Mouse (Mus musculus) adrenal gland, postnatal 10 days (tissue): ENCODE measurements at regions not wholly inside any gene's neighbourhood (a gene's known extent, or its start where the extent isn't known, plus 50 kb on each side); places are given as distances from the start of the nearest gene placed in this dataset.
A peak's percentile ranks its signal among the peaks of the same experiment; 100 is the strongest.

Experiments used
- DNase-seq: peaks from one replicate; pipeline ENCODE4 v3.0.0; 2021; ENCODE audit warnings: mixed read lengths

DNA sequence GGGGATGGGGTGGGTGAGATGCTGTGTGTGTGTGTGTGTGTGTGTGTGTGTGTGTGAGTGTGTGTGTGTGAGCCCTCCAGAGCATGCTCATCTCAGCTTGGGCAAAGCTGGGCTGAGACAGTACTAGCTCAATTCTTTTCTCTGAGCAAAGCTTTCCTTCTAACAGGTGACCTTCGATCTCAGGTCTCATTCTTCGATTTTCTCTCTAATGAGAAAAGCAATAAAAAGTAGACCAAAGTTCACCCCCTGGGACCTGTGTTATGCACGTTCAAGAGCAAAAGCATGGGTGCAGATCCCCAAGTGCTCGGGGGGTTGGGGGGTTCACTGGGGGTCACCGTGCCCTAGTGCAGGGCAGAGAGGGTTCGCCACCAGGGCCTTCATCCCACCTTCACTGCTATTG, 103.1 kb upstream of the Slc22a12 start:
- DNase-seq = no peak

DNA sequence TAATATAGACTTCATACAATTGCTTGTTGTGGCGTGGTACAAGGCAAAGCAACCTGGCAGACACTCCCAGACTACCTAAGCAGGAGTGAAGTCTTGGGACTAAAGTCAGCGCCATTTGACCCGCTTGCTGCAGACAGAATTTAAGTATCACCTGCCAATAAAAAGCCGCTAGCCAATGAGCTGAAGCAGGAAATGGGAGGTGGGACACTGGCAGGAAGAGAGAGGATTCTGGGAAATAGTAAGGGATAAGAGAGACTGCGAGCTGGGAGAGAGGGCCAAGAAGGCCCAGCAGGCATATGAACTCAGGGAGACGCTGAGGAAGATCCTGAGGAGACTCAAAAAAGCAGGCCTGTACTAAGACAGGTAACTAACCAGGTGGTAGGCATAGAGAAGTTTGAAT, 102.0 kb upstream of the Slc22a12 start:
- no peak for DNase-seq

DNA sequence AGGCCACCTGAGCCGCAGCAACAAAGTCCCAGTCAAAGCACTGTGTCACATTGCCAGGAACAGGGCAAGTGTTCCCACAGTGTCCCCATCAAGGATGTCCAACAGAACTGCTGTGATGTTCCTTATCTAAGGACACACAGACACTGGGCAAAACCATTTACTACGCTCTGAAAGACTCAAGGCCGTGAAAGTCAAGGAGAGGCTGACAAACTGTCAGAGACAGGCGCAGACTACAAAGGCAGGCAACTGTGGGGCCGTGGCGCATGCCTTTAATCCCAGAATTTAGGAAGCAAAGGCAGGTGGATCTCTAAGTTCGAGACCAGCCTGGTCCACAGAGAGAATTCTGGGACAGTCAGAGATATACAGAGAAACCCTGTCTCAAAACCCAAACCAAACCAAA, 96.8 kb upstream of the Slc22a12 start:
- peak; percentile 23 for DNase-seq

DNA sequence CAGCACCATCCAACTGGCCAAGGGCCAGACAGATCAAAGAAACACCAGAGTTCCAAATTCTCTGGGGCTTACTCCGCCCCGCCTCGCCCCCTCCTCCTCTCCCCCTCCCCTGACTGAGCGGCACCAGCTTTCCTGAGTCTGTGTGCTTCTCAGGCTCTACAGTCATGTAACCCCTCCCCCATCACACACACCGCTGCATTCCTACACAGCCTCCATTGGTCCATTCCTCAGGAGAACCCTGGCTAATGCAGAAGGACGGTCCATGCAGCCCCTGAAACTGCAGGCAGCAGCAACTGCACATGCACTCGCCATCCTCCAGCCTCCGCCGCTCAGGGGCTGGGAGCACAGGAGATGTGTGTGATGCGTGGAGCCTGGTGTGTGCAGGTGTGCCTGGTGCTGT, 90.6 kb upstream of the Slc22a12 start:
- peak; percentile 35 for DNase-seq

DNA sequence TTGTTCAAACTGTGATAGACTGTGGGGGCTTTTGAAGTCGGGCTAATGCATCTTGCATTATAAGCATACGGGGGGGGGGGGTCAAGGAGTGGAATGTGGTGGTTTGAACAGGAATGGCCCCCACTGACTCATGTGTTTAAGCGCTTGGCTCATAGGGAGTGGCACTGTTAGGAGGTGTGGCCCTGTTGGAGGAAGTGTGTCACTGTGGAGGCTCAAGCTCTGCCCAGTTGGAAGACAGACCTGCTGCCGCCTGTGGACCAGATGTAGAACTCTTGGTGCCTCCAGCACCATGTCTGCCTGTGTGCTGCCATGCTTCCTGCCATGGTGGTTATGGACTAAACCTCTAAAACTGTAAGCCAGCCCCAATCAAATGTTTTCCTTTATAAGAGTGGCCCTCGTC, 89.0 kb upstream of the Slc22a12 start:
- no peak for DNase-seq

DNA sequence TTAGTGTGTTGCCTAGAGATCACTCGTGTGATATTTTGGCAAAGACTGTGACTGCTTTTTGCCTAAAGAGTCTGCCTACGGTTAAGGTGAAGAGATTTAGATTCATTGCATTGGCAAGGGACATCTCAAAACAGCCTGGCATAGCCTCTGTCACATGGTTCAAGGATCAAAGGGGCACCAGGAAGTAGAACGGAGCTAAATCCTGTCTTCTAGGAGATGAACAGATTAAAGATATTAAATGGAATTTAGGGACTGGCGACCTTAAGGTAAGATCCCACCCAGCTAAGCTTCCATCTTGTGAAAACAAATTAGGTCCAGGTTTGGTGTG, 87.7 kb upstream of the Slc22a12 start:
- no peak for DNase-seq

DNA sequence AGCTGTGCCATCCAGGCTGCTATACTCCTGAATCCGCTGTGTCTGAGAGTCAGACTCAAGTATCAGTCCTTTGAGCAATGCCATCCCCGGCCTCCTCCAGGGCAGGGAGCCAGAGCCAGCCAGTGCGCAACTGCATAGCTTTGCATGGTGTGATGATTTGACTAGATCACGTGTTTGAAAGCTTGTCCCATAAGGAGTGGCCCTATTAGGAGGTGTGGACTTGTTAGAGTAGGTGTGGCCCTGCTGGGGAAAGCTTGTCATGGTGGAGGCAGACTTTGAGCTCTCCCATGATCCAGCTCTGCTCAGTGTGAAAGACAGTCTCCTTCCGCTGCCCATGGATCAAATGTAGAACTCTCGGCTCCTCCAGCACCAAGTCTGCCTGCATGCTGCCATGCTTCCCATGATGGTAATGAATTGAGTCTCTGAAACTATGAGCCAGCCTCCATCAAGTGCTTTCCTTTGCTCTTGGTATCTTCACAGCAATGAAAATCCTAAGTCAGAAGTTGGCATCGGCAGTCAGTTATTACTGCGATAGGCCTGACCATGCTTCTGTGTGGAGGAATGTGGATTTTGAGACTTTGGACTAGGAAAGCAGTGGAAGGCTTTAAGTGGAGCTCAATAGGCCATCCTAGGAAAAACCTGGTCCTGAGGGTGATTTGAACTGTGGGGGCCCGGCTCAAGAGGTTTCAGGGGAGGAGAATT, 87.2 kb upstream of the Slc22a12 start:
- no peak for DNase-seq

DNA sequence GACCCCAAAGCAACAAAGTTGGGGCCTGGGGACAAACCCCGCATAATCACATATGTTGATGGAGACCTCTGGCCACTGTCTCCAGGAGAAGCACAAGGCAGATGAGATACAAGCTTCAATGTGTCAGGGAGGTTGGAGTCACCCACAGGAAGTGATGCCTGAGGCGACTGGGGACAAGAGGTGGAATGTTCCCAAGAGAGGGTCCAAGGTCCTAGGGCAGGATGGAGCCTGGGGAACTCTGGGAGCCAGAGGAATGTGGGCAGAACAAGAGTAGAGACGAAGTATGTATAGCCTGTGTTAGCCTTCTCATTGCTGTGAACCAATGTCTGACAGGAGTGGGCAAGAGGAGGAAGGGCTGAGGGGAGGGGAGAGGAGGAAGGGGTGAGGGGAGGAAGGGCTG, 82.7 kb upstream of the Slc22a12 start:
- no peak for DNase-seq

DNA sequence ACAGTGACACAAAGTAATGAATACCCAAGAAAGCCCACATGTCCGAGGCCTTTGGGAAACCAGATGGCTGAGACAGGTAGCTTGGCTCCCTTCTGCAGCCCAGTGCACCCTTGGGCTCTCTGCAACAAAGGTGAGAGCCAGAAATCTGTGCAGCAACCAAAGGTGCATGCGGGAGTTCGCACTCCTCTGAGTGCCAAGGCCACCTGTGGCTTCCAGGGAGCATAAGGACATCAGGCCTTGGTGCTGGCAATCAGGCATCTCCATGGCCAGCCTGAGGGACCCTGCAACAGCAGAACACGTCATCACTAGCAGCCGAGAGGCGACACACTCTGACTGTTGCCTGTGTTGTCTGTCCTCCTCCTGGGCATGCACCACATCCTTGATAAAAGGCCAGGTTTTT, 78.2 kb upstream of the Slc22a12 start:
- DNase-seq = no peak

DNA sequence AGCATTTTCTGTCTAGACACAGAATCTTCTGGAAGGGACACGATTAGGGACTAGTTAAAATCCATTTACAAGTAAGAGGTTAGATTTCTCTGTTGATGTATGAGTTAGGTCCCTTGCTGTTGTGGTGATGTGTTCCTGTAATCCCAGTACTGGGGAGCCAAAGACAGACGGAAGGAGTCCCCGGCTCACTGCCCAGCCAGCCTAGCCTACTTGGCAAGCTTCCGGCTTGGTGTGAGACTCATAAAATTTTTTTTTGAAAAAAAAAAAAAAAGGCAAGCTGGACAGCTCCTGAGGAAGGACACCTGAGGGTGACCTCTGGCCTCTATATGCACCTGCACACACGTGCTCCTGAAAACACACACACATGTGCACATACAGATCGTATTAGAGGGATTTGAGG, 76.7 kb upstream of the Slc22a12 start:
- peak; percentile 37 for DNase-seq

DNA sequence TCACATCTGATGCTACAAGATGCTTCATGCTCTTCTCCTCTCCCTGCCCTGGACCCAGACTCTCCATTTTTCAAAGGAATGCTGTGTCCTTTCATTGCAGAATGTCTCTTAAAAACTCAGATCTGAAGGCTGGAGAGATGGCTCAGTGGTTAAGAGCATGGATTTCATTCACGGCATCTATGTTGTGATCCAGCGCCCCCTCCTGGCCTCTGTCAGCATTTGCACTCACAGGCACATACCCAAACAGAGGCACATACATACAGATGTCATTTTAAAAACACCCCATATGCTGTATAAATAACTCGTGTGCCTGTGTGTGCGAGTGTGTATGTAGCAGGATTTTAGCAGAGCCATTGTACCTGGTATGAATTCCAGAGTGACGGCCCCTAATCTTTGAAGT, 73.8 kb upstream of the Slc22a12 start:
- DNase-seq = no peak

DNA sequence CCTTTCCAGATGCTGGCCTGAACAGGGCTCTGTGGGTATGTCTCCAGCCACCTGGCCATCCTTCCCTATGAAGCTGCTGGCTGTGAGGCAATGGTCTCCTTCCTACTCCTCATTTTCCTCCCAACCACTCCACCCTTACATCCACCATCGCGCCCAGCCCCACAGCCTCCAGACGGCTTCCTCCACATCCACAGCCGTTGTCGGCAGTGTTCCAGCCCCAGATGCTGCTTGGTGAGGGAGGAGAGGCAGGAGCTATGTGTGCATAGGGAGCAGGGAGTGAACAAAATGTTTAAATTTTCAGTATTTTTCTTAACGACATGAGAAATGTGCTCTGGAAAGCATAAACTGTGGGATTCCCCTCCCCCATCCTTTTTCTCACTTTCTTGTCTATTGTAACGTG, 69.6 kb upstream of the Slc22a12 start:
- no peak for DNase-seq

DNA sequence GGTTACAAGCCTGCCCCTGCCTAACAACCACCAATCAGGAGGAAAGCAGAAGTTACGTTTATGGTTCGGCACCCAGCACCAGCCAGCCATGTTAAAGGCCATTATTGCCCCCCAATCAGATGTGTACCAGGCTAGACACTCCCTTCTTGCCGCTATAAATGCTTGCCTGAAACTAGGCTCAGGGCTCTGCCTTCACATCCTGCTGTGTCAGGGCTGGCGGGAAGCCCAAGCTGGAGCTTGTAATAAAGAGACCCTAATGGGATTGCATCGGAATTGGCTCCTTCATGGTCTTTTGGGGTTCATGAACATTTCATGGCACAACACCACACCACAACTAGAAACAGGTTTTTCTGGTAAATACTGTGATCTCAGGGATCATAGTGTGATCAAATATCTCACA, 69.1 kb upstream of the Slc22a12 start:
- no peak for DNase-seq

DNA sequence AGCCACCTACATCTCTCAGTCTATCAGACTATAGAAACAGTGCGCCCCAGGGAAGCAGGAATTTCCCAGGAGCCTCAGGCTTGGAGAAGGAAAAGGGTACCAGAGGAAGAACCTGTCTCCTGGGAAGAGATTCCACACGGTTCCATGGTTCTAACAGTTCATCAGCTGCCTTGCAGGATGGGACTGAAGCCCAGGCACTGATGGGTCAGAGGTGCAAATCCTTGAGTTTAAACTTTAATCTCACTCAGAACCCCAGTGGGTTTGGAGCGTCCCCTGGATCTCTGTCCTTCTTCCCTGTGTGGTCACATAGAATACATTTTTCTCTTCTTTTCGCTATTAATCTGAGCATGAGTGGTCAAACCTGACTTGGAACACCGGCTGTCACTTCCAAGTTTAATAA, 67.9 kb upstream of the Slc22a12 start:
- no peak for DNase-seq

DNA sequence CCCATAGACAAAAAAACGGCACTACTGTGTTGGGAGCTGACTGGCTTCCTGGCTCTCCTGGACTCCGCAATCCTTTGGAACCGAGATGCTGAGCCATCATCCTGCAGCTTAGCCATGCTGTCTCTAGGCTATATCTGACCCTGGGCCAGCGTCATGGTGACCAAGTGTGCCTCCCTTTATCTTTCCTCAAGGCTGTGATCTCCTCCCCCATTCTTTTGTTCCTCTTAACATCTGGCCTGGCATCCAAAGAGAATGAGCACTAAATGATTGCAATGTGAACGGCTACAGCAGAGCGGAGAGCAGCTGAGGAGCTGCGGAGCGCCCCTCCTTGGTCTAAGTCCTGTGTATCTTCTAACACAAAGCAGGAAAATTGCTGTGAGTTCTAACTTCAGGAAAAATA, 67.2 kb upstream of the Slc22a12 start:
- no peak for DNase-seq

DNA sequence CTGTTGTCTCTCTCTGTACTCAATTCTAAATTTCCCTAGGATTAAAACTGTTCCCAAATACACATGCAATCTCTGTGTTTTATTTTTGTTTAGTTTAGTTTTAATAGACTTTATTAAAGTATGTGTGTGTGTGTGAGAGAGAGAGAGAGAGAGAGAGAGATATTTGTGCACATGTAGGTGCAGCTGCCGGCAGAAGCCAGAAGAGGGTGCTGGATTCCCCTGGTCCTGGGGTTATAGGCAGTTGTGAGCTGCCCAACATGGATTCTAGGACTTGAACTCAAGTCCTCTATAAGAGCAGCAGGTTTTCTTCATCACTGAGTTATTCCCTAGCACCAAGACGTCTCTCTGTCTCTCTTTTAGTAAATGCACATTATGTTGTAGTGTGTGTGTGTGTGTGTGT, 64.7 kb upstream of the Slc22a12 start:
- DNase-seq = no peak

DNA sequence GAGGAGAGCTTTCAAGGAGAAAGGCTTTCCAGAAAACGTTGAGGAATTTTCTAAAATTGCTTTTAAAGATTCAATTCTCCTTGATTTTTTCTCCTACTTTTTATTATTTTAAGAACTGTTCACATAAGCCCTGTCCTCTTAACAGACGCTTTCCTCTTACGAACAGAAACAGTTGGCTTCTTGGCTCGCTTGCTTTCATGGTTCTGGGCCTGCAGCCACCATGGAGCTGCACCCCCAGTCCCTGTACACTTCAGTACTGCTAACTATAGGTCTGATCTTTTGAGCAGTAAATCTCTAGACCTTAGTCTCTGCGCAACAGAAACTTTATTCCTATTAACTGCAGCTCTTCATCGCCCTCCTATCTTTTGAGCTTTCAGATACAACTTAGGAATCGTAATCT, 63.8 kb upstream of the Slc22a12 start:
- no peak for DNase-seq

DNA sequence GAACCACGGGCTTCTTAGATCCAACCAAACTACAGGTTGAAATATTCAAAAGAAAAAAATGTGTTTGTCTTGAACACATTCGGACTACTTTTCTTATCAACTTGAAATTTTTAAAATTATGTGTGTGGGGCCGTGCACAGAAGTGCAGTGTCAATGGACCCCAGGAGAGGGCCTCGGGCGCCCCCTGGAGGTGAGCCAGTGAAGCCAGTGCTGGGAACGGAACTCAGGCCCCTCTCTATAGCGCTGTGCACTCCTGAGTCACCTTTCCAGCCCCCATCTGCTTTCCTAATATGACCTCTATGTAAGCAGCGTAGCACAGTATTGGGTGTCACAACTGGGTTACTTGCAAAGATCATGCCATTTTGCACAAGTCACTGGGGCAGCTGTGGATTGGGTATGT, 61.9 kb upstream of the Slc22a12 start:
- DNase-seq = no peak

DNA sequence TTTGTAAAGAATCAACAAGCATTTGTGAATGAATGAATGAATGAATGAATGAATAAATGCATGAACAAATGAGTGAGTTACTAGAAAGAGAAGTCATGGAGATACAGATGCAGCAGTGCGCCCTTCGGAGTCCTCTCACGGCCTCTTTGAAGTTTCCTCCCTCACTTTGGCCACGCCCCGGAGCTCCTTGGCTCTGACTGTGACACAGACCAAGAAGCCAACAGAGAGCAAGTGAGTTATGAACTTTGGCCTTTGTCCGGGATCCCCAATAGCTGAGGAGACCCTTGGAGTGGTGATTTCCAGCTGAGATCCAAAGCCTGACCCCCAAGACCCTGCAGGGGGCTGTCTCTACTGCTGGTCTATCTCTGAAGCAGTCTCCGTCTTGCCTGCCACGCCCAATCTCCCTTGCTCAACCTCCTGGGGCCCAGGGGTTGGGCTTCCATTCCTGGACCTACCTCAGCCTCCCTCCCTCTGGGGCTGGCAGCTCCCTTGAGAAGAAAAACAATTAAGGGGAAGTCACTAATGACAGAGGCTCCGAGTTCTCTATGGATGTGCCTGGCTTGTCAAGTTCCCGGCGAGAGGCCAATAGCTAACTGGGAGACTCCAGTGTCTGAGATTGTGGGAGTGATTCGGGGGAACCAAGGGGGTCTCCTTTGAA, 58.2 kb upstream of the Slc22a12 start:
- DNase-seq = peak; percentile 48

DNA sequence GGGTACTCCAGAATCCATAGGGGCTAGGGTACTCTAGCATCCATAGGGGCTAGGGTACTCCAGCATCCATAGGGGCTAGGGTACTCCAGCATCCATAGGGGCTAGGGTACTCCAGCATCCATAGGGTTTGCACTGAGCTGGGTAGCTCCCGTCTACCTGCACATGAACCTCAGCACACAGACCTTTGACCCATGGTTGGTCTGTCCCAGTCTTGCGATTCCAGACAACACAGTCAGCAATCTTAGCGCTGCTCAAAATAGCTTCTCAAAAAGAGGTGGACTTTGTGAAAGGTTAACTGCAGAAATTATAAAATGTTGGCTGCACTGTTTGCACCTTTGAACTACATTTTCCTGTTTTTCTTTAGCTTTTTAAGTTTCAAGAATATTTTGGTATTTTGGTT, 56.4 kb upstream of the Slc22a12 start:
- no peak for DNase-seq

DNA sequence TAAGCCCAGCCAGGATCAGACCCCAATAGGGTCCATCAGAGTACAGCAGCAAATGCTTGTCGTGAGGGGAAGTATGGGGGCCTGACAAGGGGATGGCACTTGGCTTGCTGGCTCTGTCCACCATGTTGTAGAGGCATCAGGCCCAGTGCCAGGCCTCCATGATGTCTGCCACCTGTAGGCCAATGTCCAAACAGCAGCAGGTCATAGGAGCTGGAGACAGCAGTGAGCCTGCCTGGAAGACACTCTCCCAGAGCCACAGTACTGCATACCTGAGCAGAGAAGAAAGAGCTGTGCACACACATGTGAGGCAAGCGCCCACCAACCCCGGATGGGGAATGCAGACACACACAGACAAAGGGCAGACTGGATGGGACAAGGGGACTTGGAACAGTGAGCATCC, 55.4 kb upstream of the Slc22a12 start:
- DNase-seq = no peak

DNA sequence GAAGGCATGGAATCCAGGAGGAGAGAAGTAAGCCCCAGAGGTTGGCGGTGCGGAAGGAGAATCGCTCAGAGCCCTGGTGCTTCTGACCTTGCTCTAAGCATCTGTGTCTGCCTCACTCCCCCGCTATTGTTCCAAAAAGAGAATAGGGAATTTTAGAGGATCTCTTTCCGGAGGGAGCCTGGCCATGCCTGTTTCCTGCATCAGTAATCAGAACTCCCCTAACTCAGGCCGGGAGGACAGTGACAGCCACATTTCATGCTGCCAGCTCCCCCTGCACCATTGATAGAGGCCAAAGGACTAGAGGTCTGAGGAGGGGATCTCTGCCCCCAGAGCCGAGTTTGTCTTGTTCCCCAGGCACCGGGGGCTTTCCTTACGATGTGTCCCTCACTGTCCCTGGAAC, 53.0 kb upstream of the Slc22a12 start:
- no peak for DNase-seq
